Mouse (Mus musculus) kidney, postnatal 25 days (tissue): ENCODE data around the gene Babam1.
"Not testable (repeated sequence)": the region's sequence is repeated elsewhere in the genome, so short reads cannot be mapped to it uniquely, and the experiment has no call there.

ENCODE experiments used
- DNase-seq, 2 experiments: peaks; one replicate each; pipeline ENCODE4 v3.0.0; 2021; ENCODE audit warnings: mixed read lengths in 2 of 2

Gene Babam1

DNA sequence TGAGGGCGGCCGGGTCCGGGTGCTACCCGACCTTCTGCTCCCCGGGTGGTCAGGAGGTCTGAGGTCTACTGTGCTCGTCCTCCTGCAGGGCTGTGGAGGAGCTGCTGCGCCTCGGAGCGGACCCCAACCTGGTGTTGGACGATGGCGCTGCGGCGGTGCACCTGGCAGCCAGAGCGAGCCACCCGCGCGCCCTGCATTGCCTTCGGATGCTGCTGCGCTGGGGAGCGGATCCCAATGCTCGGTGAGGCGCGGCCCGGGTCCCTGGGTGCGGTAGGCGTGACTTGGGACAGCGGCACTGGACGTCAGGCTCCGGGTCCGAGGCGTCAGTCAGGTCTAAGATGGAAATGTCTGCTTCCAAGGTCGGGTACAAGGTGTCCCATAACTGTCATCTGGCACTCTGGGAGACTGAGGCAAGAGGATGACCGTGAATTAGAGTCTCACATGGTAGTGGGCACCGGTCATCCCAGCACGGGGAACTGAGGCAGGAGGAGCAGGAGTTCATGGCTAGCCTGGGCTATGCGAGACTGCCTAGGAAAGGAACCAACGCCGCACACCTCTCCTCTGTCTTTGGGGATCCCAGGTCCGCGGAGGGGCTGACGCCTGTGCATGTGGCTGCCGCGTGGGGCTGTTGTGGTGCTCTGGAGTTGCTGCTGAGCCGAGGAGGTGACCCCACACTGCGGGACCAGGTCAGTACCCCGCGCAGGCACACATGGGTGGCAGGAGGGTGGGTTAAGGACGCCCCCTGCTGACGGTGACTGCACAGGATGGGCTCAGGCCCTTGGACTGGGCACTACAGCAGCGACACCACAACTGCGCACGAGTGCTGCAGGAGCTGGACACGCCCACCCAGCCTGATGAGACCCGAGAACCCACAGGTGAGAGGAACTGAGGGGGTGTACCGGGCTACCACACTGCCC, 9.7 kb downstream of the Babam1 start:
- peak; percentile 84 to 85 for DNase-seq

DNA sequence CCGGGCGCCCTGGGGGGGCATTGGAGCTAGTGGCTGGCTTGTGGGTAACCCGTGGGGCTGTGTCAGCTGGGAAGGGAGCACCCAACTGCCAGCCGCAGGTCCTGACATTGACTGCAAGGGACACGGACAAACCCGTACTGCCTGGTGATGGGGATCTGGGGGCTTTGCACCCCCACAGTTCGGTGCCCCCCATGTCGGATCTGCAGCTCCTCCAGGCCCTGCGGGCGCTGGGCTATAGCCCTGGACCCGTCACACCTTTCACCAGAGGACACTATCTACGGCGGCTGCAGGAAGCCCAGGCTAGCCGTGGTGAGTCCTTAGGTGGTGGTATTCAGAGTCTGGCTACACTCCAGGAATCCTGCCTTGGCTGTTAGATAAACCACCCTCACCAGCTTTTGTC, 10.8 kb downstream of the Babam1 start:
- DNase-seq: no peak

- no peak for DNase-seq
Measured at GRCm38 (mm10) chr8:71408231-71408630, 11.6 kb downstream of the Babam1 start.

- DNase-seq: no peak
Measured at GRCm38 (mm10) chr8:71411535-71412273, 15.0 kb downstream of the Babam1 start.

DNA sequence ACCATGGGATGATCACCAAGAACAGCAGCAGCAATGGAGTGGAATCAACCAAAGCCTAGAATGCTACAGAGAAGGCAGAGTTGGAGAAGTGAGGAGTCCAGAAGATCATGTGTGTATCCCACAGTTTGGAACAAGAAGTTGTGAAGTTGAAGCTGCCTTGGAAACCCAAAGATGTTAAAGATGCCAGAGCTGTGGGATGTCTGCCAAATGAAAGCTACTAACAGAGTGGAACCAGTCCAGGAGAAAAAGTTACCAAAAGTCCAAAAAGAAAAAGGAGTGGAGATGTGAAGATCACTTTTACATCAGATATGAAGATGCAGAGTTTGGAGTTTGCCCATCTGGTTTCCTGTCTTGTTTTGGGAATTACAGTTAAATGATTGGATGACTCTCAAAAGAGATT, 25.5 kb downstream of the Babam1 start:
- DNase-seq: no peak

DNA sequence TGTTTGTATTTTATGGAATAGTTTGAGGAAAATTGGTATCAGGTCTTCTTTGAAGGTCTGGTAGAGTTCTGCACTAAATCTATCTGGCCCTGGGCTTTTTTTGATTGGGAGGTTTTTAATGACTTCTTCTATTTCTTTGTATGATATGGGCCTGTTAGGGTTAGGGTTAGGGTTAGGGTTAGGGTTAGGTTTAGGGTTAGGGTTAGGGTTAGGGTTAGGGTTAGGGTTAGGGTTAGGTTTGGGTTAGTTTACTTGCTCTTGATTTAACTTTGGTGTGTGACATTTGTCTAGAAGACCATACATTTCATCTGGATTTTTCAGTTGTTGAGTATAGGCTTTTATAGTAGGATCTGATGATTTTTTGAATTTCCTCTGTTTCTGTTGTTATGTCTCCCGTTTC, 36.3 kb downstream of the Babam1 start:
- not testable (repeated sequence) for DNase-seq

- DNase-seq: no peak
Measured at GRCm38 (mm10) chr8:71437041-71437440, 40.4 kb downstream of the Babam1 start.

DNA sequence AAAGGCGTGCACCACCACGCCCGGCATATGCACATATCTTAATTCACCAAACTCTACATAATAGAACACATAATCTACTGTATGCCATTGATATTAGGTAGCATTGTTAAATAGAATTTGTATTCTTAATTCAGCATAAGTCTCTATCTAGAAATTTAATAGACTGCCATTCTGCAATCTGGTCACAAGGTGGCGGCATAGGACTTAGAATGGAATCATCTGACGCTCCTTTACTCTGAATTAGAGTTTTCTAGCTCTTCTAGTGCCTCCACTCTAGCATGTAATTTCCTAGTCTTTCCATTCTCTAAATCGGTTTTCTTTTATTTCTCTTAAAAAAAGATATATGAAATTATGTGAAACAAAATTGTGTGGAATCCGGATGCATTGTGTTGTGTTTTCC, 44.7 kb downstream of the Babam1 start:
- DNase-seq: peak in 1 of 2 experiments; percentile 37

GRCm38 (mm10) chr8:71445096-71445495, 48.4 kb downstream of the Babam1 start:
- DNase-seq: no peak

DNA sequence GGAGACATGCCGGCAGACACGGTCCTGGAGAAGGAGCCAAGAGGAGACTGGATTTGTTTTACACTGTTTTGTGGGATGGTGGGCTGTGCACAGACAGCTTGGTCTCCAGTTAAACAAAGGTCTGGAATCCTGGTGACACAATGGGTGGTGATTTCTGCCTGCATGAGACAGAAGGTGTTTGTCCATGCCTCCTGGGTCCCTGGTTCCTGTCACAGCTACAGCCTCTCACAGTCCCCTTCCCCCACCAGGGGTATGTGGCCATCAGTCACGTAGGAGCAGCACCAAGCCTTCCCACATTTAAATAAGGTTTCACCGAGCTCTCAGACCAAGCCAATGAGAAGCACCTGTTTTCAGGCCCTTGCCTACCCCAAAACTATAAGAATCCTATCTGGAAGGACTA, 54.7 kb downstream of the Babam1 start:
- DNase-seq: no peak

- DNase-seq: no peak
Measured at GRCm38 (mm10) chr8:71451777-71452176, 55.1 kb downstream of the Babam1 start.

DNA sequence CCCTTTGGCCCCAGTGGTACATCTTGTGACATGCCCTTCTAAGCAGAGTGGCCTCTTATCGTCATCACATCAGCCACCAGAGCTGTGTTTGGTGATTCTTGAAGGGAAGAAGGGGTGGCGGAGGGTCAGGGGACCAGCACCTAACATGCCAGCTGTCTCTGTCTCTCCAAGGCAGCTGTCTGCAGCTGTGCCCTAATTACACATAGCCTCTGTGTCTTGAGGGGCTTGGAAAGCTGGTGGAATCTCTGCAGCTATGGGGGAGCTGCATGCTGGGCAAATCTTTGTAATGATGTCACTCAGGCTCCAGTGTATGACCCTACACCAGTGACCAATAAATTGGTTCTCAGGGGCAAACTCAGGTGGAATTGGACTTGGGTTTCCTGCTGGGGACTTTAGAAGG, 56.0 kb downstream of the Babam1 start:
- no peak for DNase-seq
